Mouse (Mus musculus) testis, adult 2 months (tissue): ENCODE results near the gene Mospd1. TPM values are rescaled to one million over a fixed set of nuclear protein-coding genes. Genes with fewer than 3 reads are reported as not detected.

Experiments
- H3K27ac ChIP-seq: fragments of 200-500 bp; 2 replicates; pipeline ENCODE4 v1.5.1; 2012; ENCODE audit warnings: low read depth, low read length; ENCODE audit not compliant: control insufficient read depth, insufficient read depth
- H3K27me3 ChIP-seq: fragments of 200-500 bp; 2 replicates; pipeline ENCODE4 v1.6.1; 2012; ENCODE audit warnings: mild to moderate bottlenecking, low read length, moderate library complexity; ENCODE audit not compliant: control insufficient read depth, insufficient read depth
- H3K36me3 ChIP-seq: fragments of 200-500 bp; 2 replicates; pipeline ENCODE4 v1.6.1; 2012; ENCODE audit warnings: mild to moderate bottlenecking, low read length; ENCODE audit not compliant: control insufficient read depth, insufficient read depth
- H3K4me1 ChIP-seq: fragments of 200-500 bp; 2 replicates; pipeline ENCODE4 v1.6.1; 2012; ENCODE audit warnings: low read length; ENCODE audit not compliant: control insufficient read depth, insufficient read depth
- H3K4me3 ChIP-seq: fragments of 200-500 bp; 2 replicates; pipeline ENCODE4 v1.5.1; 2012; ENCODE audit warnings: low read depth, mild to moderate bottlenecking, low read length, moderate library complexity, mixed read lengths; ENCODE audit not compliant: control insufficient read depth
- CTCF ChIP-seq: fragments of 200-500 bp; IDR thresholded peaks from 2 replicates; pipeline ENCODE4 v1.5.1; 2012; ENCODE audit warnings: low read depth, mild to moderate bottlenecking, inconsistent platforms, low read length, moderate library complexity; ENCODE audit not compliant: control insufficient read depth, insufficient read depth, insufficient replicate concordance
- POLR2A ChIP-seq: fragments of 200-500 bp; IDR thresholded peaks from 2 replicates; pipeline ENCODE4 v1.6.1; 2012; ENCODE audit warnings: low read depth, mild to moderate bottlenecking, inconsistent platforms, low read length, moderate library complexity; ENCODE audit not compliant: control insufficient read depth
- polyA plus RNA-seq: library from polyadenylated mRNA; depleted of rRNA; stranded (reverse); fragments of >200 nt; gene quantifications from 2 replicates; pipeline ENCODE4 v1.2.3, GENCODE M21; 2012; rRNA removed

The Mospd1 gene
- polyA plus RNA-seq, 1 experiment, result 1.2 TPM

- no peak overlapping the region for H3K27ac ChIP-seq
- no peak for TF ChIP-seq CTCF
- TF ChIP-seq POLR2A, result no peak
Measured at GRCm38 (mm10) chrX:53337355-53337754, 32.9 kb downstream of the Mospd1 start.

GRCm38 (mm10) chrX:53330396-53330795 lies 39.9 kb downstream of the Mospd1 start:
- Histone ChIP-seq H3K4me3 (no peak overlapping the region), H3K27me3 (no peaks in the 10 kb centered on the region), H3K4me1 (no peaks in the 10 kb centered on the region), H3K36me3 (no peaks in the 10 kb centered on the region), H3K27ac (no peak overlapping the region)
- TF ChIP-seq POLR2A (no peak), CTCF (no peak)

More at GRCm38 (mm10) chrX:53337355-53337754, 32.9 kb downstream of the Mospd1 start:
- Histone ChIP-seq H3K4me1 (no peaks in the 10 kb centered on the region), H3K4me3 (no peak overlapping the region), H3K27me3 (no peaks in the 10 kb centered on the region), H3K36me3 (no peaks in the 10 kb centered on the region)

GRCm38 (mm10) chrX:53321111-53321510 lies 49.2 kb downstream of the Mospd1 start:
- TF ChIP-seq POLR2A, result no peak
- TF ChIP-seq CTCF, result no peak
- Histone ChIP-seq H3K36me3 (no peaks in the 10 kb centered on the region), H3K4me1 (peaks cover 3% of the 10 kb centered on the region), H3K27ac (no peak overlapping the region), H3K4me3 (no peak overlapping the region), H3K27me3 (no peaks in the 10 kb centered on the region)

- H3K4me3 ChIP-seq, result no peak overlapping the region
- peaks cover 3% of the 10 kb centered on the region for H3K4me1 ChIP-seq
- no peaks in the 10 kb centered on the region for H3K27me3 ChIP-seq
- no peaks in the 10 kb centered on the region for H3K36me3 ChIP-seq
- TF ChIP-seq CTCF (no peak), POLR2A (no peak)
- H3K27ac ChIP-seq, result no peak overlapping the region
Measured at GRCm38 (mm10) chrX:53320564-53320963, 49.7 kb downstream of the Mospd1 start.

Other genes starting within 250 kb of the Mospd1 start
- gene Plac1, start 130.4 kb downstream of the Mospd1 start, polyA plus RNA-seq, result 9.5 and 10.4 TPM in 2 replicates
- gene Fam122b, start 100.7 kb downstream of the Mospd1 start, polyA plus RNA-seq, result 1.7 and 2.9 TPM in 2 replicates
- gene Fam122c, start 97.1 kb downstream of the Mospd1 start, polyA plus RNA-seq, result 37.1 and 54.2 TPM in 2 replicates
- 15.4 and 23.3 TPM in 2 replicates for gene Etd, start 64.4 kb upstream of the Mospd1 start, polyA plus RNA-seq
- 2.0 and 3.7 TPM in 2 replicates for gene Rtl8c, start 237.5 kb upstream of the Mospd1 start, polyA plus RNA-seq
- 3.9 and 4.7 TPM in 2 replicates for gene Gm14597, start 238.5 kb upstream of the Mospd1 start, polyA plus RNA-seq